Mouse (Mus musculus) megakaryocyte, embryonic 14.5 days (primary cell): ENCODE measurements at regions not wholly inside any gene's neighbourhood (a gene's known extent, or its start where the extent isn't known, plus 50 kb on each side); places are given as distances from the start of the nearest gene placed in this dataset.

Experiments
- FLI1 ChIP-seq: IDR thresholded peaks from 2 replicates; pipeline ENCODE4 v1.6.1; 2012; ENCODE audit warnings: low read length, inconsistent platforms, mixed read lengths
- GATA1 ChIP-seq: IDR thresholded peaks from 3 replicates; pipeline ENCODE4 v1.6.1; 2012; ENCODE audit warnings: mixed read lengths, low read length, inconsistent platforms, borderline replicate concordance

DNA sequence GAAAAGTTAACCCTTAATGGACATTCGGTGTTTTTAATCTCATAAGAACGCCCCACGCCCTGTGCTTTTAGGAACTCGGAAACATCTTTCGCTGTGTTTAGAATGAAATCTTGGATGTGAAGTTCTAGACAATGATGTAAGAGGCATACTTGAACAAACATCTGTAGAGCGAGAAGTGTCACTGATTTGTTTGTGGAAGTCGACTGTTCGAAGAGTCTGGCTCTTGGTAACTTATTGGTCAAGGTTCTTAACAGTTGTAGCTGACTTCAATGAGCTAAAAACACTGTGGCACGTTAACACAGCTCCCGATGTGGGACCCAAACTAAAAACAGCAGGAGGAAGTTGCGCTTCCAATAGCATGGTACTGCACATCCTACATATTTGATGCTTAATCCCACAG lies 72.0 kb upstream of the 4933415F23Rik start:
- TF ChIP-seq GATA1, result no peak
- TF ChIP-seq FLI1, result no peak
